Mouse (Mus musculus) Patski (cell line): ENCODE measurements around the gene Fnbp4. TPM values are rescaled to one million over a fixed set of nuclear protein-coding genes. Genes with fewer than 3 reads are reported as not detected.
"Not testable (repeated sequence)": the region's sequence is repeated elsewhere in the genome, so short reads cannot be mapped to it uniquely, and the experiment has no call there.

Experiments used
- ATAC-seq: fragments of 100-300 bp; one replicate; pipeline ENCODE4 v1.8.0; 2021
- CTCF ChIA-PET: fragments of 350-600 bp; sonication (Branson Sonifier 250); formaldehyde crosslinking; loops from one replicate; lab custom pipeline; 2022; ENCODE audit warnings: inconsistent platforms; lab: Charles Lee
- POLR2A ChIA-PET: fragments of 350-600 bp; sonication (Branson Sonifier 250); formaldehyde crosslinking; loops from one replicate; lab custom pipeline; 2022; ENCODE audit warnings: antibody characterized with exemption, inconsistent platforms; lab: Charles Lee
- DNase-seq: peaks from one replicate; pipeline ENCODE4 v3.0.0-alpha.2; 2011; ENCODE audit warnings: low read depth, low spot score
- H3K27me3 ChIP-seq: fragments of 371-371 bp; one replicate; pipeline ENCODE4 v1.5.1; 2021
- CTCF ChIP-seq: fragments of 100-300 bp; IDR thresholded peaks from one replicate; pipeline ENCODE4 v1.5.1; 2021
- in situ Hi-C: fragments of 300-500 bp; cut with MboI; formaldehyde crosslinking; loops from 3 replicates; pipeline ENCODE4 v1.11.1; 2018; ENCODE audit warnings: low pct_unique_long_range_greater_than_20kb, mixed read lengths
- polyA plus RNA-seq: library from polyadenylated mRNA; unstranded; gene quantifications from one replicate; pipeline ENCODE4 v1.2.3, GENCODE M21; 2021

Fnbp4 gene
- polyA plus RNA-seq, 1 experiment from 2014 or later = 81.9 TPM

- TF ChIP-seq CTCF = no peak
- no peaks in the 10 kb centered on the region for H3K27me3 ChIP-seq
- ChIA-PET CTCF (no interaction called here), POLR2A (no interaction called here)
- in situ Hi-C loops = no loop called here
- DNase-seq (no peak), ATAC-seq (no peak)
Measured at GRCm38 (mm10) chr2:90822978-90823377, 77.8 kb downstream of the Fnbp4 start.

DNA sequence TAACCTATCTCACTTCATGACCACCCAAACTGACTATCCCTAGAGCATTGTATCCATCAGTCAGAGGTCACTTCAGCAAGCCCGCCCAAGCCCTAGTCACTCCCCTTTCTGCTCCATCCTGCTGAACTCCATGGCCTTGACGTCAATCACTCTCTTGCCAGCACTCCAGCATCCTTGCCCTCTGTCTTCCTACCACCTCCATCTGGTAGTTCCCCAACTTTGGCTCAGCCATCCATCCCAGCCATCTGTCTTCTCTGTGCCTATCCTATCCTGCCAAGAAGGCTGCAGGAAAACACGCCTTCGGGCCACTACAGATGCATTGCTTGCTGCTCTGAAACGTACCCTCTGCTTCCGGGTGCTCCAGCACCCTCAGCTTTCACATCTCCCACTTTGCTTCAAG, 78.6 kb downstream of the Fnbp4 start:
- ChIA-PET CTCF (no interaction called here), POLR2A (no interaction called here)
- ATAC-seq = no peak
- peaks cover 4% of the 10 kb centered on the region for H3K27me3 ChIP-seq
- no peak for DNase-seq
- in situ Hi-C loops = no loop called here
- no peak for TF ChIP-seq CTCF

GRCm38 (mm10) chr2:90824528-90824927, 79.4 kb downstream of the Fnbp4 start:
- CTCF ChIA-PET, DNase-seq, POLR2A ChIA-PET, H3K27me3 ChIP-seq, ATAC-seq, in situ Hi-C loops: not testable (repeated sequence)

DNA sequence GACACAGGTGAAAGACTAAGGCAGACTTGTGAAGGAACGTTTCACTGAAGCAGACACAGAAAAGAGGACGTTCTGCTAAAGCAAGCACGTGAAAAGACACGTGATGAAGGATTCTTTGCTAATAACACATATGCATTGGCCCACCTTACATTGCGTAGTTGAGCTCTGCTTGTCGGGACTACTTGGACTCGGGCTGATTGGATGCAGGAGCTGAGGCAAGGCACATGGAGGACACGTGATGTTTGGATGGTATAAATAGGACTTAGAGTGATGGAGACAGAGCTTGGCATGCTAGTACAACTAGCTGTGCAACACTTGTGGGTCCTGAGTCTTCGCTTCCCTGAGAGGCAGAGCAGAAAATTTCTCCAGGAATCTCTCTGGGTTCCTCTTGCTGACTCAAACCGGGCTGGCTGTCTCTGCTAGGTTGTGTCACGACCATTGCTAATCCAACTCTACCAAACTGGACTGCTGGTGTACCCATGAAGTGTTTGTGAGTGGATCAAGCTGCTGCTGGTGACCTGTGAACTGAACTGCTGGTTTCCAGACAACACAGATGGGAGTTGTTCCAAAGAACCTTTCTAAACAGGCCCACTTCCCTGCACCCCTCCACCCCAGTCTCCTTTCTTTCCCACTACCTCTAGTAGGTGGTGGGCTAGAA, 80.5 kb downstream of the Fnbp4 start:
- H3K27me3 ChIP-seq = peaks cover 4% of the 10 kb centered on the region
- TF ChIP-seq CTCF = no peak
- POLR2A ChIA-PET = no interaction called here
- CTCF ChIA-PET = interaction anchor here (0.7 kb wide), 1 partner anchor 36 kb away, joined by 3 read pairs; no protein-coding TSS in a partner anchor
- ATAC-seq (no peak), DNase-seq (no peak)
- in situ Hi-C loops = no loop called here

DNA sequence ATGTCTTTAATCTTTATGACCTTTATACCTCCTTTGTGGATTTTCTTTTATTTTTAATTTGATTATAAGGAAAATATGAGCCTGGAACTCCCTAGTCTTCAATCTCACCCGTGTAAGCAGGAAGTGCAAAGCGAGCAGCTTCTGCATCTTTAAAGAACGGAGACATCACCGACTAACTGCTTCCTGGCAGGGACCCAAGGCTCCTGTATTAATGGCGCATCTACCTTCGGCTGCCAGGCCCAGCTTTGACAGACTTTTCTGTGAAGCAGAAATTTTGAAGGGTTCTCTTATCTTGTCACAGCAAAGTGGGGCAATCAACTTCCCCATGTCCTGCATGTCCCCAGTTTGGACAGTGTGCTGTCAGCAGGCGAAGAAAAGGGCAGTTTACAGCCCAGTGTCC, 83.6 kb downstream of the Fnbp4 start:
- ChIA-PET POLR2A (no interaction called here), CTCF (no interaction called here)
- in situ Hi-C loops = no loop called here
- no peak for TF ChIP-seq CTCF
- no peak for DNase-seq
- peaks cover 11% of the 10 kb centered on the region for H3K27me3 ChIP-seq
- ATAC-seq = no peak

Other genes with a start within 250 kb of the Fnbp4 start
- 51.0 TPM for gene Ptprj, start 164.7 kb upstream of the Fnbp4 start, polyA plus RNA-seq
- 32.2 TPM for gene Nup160, start 68.2 kb upstream of the Fnbp4 start, polyA plus RNA-seq
- not detected for gene Agbl2, start 37.4 kb downstream of the Fnbp4 start, polyA plus RNA-seq
- 237 TPM for gene Mtch2, start 101.8 kb downstream of the Fnbp4 start, polyA plus RNA-seq
- 0.04 TPM for gene C1qtnf4, start 140.5 kb downstream of the Fnbp4 start, polyA plus RNA-seq
- gene Kbtbd4, start 159.4 kb downstream of the Fnbp4 start, polyA plus RNA-seq = 33.0 TPM
- gene Ndufs3, start 159.5 kb downstream of the Fnbp4 start, polyA plus RNA-seq = 216 TPM
- 92.9 TPM for gene Celf1, start 195.0 kb downstream of the Fnbp4 start, polyA plus RNA-seq